Mouse (Mus musculus): ENCODE data around the gene Sorbs2. TPM values are rescaled to one million over a fixed set of nuclear protein-coding genes. Genes with fewer than 3 reads are reported as not detected.

The Sorbs2 gene
- polyA plus RNA-seq, 1 experiment from 2014 or later: 72.8 TPM

- no peaks in the 10 kb centered on the region for H3K36me3 ChIP-seq (ENCODE audit: control insufficient read depth, insufficient read depth, low read length)
- DNase-seq (ENCODE audit: low spot score): no peak
- peaks cover 4% of the 10 kb centered on the region; the same call in 1 of the 2 replicates for H3K4me1 ChIP-seq (ENCODE audit: control insufficient read depth, insufficient read depth, low read length)
- H3K27me3 ChIP-seq (replicated peaks; ENCODE audit: control insufficient read depth, insufficient read depth, low read length): no peaks in the 10 kb centered on the region
- no peaks in the 10 kb centered on the region for H3K9me3 ChIP-seq (replicated peaks; ENCODE audit: control insufficient read depth, low read length)
- 67% methylated on average over 4 of the region's 4 CpGs for WGBS
- no peak overlapping the region for H3K4me3 ChIP-seq (ENCODE audit: low read depth, low read length)
- H3K9ac ChIP-seq (ENCODE audit: low read length): no peak overlapping the region
- H3K4me2 ChIP-seq (ENCODE audit: low read length): no peak overlapping the region
- H3K27ac ChIP-seq (ENCODE audit: low read depth, low read length): no peak overlapping the region
- no peak for ATAC-seq
Measured at GRCm38 (mm10) chr8:45602019-45602418, 94.4 kb downstream of the Sorbs2 start.

- Histone ChIP-seq H3K36me3 (ENCODE audit: control insufficient read depth, insufficient read depth, low read length) (no peaks in the 10 kb centered on the region), H3K27me3 (replicated peaks; ENCODE audit: control insufficient read depth, insufficient read depth, low read length) (no peaks in the 10 kb centered on the region), H3K27ac (ENCODE audit: low read depth, low read length) (no peak overlapping the region), H3K4me1 (ENCODE audit: control insufficient read depth, insufficient read depth, low read length) (peaks cover 9% of the 10 kb centered on the region; the same call in 1 of the 2 replicates), H3K9me3 (replicated peaks; ENCODE audit: control insufficient read depth, low read length) (no peaks in the 10 kb centered on the region), H3K4me3 (ENCODE audit: low read depth, low read length) (no peak overlapping the region), H3K4me2 (ENCODE audit: low read length) (no peak overlapping the region), H3K9ac (ENCODE audit: low read length) (no peak overlapping the region)
- no peak for DNase-seq (ENCODE audit: low spot score)
- WGBS: 81% methylated on average over 1 of the region's 1 CpGs
- no peak for ATAC-seq
Measured at GRCm38 (mm10) chr8:45605419-45605818, 97.8 kb downstream of the Sorbs2 start.

- H3K36me3 ChIP-seq (ENCODE audit: control insufficient read depth, insufficient read depth, low read length): no peaks in the 10 kb centered on the region
- WGBS: 89% methylated on average over 6 of the region's 6 CpGs
- no peak overlapping the region for H3K4me3 ChIP-seq (ENCODE audit: low read depth, low read length)
- peaks cover 7% of the 10 kb centered on the region; the same call in 1 of the 2 replicates for H3K4me1 ChIP-seq (ENCODE audit: control insufficient read depth, insufficient read depth, low read length)
- no peak overlapping the region for H3K27ac ChIP-seq (ENCODE audit: low read depth, low read length)
- no peaks in the 10 kb centered on the region for H3K27me3 ChIP-seq (replicated peaks; ENCODE audit: control insufficient read depth, insufficient read depth, low read length)
- DNase-seq (ENCODE audit: low spot score) (no peak), ATAC-seq (no peak)
- H3K9me3 ChIP-seq (replicated peaks; ENCODE audit: control insufficient read depth, low read length): no peaks in the 10 kb centered on the region
- H3K4me2 ChIP-seq (ENCODE audit: low read length): no peak overlapping the region
- H3K9ac ChIP-seq (ENCODE audit: low read length): no peak overlapping the region
Measured at GRCm38 (mm10) chr8:45607012-45607411, 99.4 kb downstream of the Sorbs2 start.

- 65% methylated on average over 6 of the region's 6 CpGs for WGBS
- no peak for DNase-seq (ENCODE audit: low spot score)
- H3K27me3 ChIP-seq (replicated peaks; ENCODE audit: control insufficient read depth, insufficient read depth, low read length): no peaks in the 10 kb centered on the region
Measured at GRCm38 (mm10) chr8:45608413-45608812, 100.8 kb downstream of the Sorbs2 start.

GRCm38 (mm10) chr8:45610426-45611215 is 103.0 kb downstream of the Sorbs2 start:
- H3K9me3 ChIP-seq (replicated peaks; ENCODE audit: control insufficient read depth, low read length): no peaks in the 10 kb centered on the region
- 0 out of 2 replicates have a peak, but pooled peaks cover 5% of the 10 kb centered on the region for H3K4me1 ChIP-seq (ENCODE audit: control insufficient read depth, insufficient read depth, low read length)
- H3K27me3 ChIP-seq (replicated peaks; ENCODE audit: control insufficient read depth, insufficient read depth, low read length): no peaks in the 10 kb centered on the region
- ATAC-seq (no peak), DNase-seq (ENCODE audit: low spot score) (no peak)
- no peak overlapping the region for H3K4me2 ChIP-seq (ENCODE audit: low read length)
- H3K4me3 ChIP-seq (ENCODE audit: low read depth, low read length): no peak overlapping the region
- H3K27ac ChIP-seq (ENCODE audit: low read depth, low read length): no peak overlapping the region
- no peaks in the 10 kb centered on the region for H3K36me3 ChIP-seq (ENCODE audit: control insufficient read depth, insufficient read depth, low read length)
- H3K9ac ChIP-seq (ENCODE audit: low read length): no peak overlapping the region
- 41% methylated on average over 7 of the region's 7 CpGs for WGBS

More at GRCm38 (mm10) chr8:45608413-45608812, 100.8 kb downstream of the Sorbs2 start:
- Histone ChIP-seq H3K4me2 (ENCODE audit: low read length) (no peak overlapping the region), H3K27ac (ENCODE audit: low read depth, low read length) (no peak overlapping the region), H3K9me3 (replicated peaks; ENCODE audit: control insufficient read depth, low read length) (no peaks in the 10 kb centered on the region), H3K4me3 (ENCODE audit: low read depth, low read length) (no peak overlapping the region), H3K4me1 (ENCODE audit: control insufficient read depth, insufficient read depth, low read length) (0 out of 2 replicates have a peak, but pooled peaks cover 5% of the 10 kb centered on the region), H3K36me3 (ENCODE audit: control insufficient read depth, insufficient read depth, low read length) (no peaks in the 10 kb centered on the region), H3K9ac (ENCODE audit: low read length) (no peak overlapping the region)
- no peak for ATAC-seq

GRCm38 (mm10) chr8:45611320-45611719 is 103.7 kb downstream of the Sorbs2 start:
- Histone ChIP-seq H3K36me3 (ENCODE audit: control insufficient read depth, insufficient read depth, low read length) (no peaks in the 10 kb centered on the region), H3K9ac (ENCODE audit: low read length) (no peak overlapping the region), H3K4me2 (ENCODE audit: low read length) (no peak overlapping the region), H3K9me3 (replicated peaks; ENCODE audit: control insufficient read depth, low read length) (no peaks in the 10 kb centered on the region), H3K27ac (ENCODE audit: low read depth, low read length) (no peak overlapping the region), H3K4me1 (ENCODE audit: control insufficient read depth, insufficient read depth, low read length) (0 out of 2 replicates have a peak, but pooled peaks cover 5% of the 10 kb centered on the region), H3K27me3 (replicated peaks; ENCODE audit: control insufficient read depth, insufficient read depth, low read length) (no peaks in the 10 kb centered on the region), H3K4me3 (ENCODE audit: low read depth, low read length) (no peak overlapping the region)
- DNase-seq (ENCODE audit: low spot score): no peak
- WGBS: 84% methylated on average over 1 of the region's 1 CpGs
- ATAC-seq: no peak

- no peaks in the 10 kb centered on the region for H3K36me3 ChIP-seq (ENCODE audit: control insufficient read depth, insufficient read depth, low read length)
- no peaks in the 10 kb centered on the region for H3K9me3 ChIP-seq (replicated peaks; ENCODE audit: control insufficient read depth, low read length)
- no peak overlapping the region for H3K4me2 ChIP-seq (ENCODE audit: low read length)
- H3K4me3 ChIP-seq (ENCODE audit: low read depth, low read length): no peak overlapping the region
- no peak overlapping the region for H3K9ac ChIP-seq (ENCODE audit: low read length)
- 52% methylated on average over 5 of the region's 5 CpGs for WGBS
- H3K27me3 ChIP-seq (replicated peaks; ENCODE audit: control insufficient read depth, insufficient read depth, low read length): no peaks in the 10 kb centered on the region
- 0 out of 2 replicates have a peak, but pooled peaks cover 2% of the 10 kb centered on the region for H3K4me1 ChIP-seq (ENCODE audit: control insufficient read depth, insufficient read depth, low read length)
- DNase-seq (ENCODE audit: low spot score): no peak
- no peak overlapping the region for H3K27ac ChIP-seq (ENCODE audit: low read depth, low read length)
- no peak for ATAC-seq
Measured at GRCm38 (mm10) chr8:45614610-45615009, 107.0 kb downstream of the Sorbs2 start.

- H3K9me3 ChIP-seq (replicated peaks; ENCODE audit: control insufficient read depth, low read length): no peaks in the 10 kb centered on the region
- H3K36me3 ChIP-seq (ENCODE audit: control insufficient read depth, insufficient read depth, low read length): no peaks in the 10 kb centered on the region
- no peak overlapping the region for H3K4me3 ChIP-seq (ENCODE audit: low read depth, low read length)
- no peak for DNase-seq (ENCODE audit: low spot score)
- 0 out of 2 replicates have a peak, but pooled peaks cover 2% of the 10 kb centered on the region for H3K4me1 ChIP-seq (ENCODE audit: control insufficient read depth, insufficient read depth, low read length)
- H3K4me2 ChIP-seq (ENCODE audit: low read length): no peak overlapping the region
- H3K27ac ChIP-seq (ENCODE audit: low read depth, low read length): no peak overlapping the region
- 16% methylated on average over 9 of the region's 9 CpGs for WGBS
- H3K27me3 ChIP-seq (replicated peaks; ENCODE audit: control insufficient read depth, insufficient read depth, low read length): no peaks in the 10 kb centered on the region
- no peak overlapping the region for H3K9ac ChIP-seq (ENCODE audit: low read length)
- no peak for ATAC-seq
Measured at GRCm38 (mm10) chr8:45615050-45615449, 107.5 kb downstream of the Sorbs2 start.

- Histone ChIP-seq H3K4me1 (ENCODE audit: control insufficient read depth, insufficient read depth, low read length) (no peaks in the 10 kb centered on the region), H3K27ac (ENCODE audit: low read depth, low read length) (no peak overlapping the region), H3K9me3 (replicated peaks; ENCODE audit: control insufficient read depth, low read length) (no peaks in the 10 kb centered on the region), H3K4me3 (ENCODE audit: low read depth, low read length) (no peak overlapping the region), H3K9ac (ENCODE audit: low read length) (no peak overlapping the region), H3K4me2 (ENCODE audit: low read length) (no peak overlapping the region), H3K36me3 (ENCODE audit: control insufficient read depth, insufficient read depth, low read length) (no peaks in the 10 kb centered on the region), H3K27me3 (replicated peaks; ENCODE audit: control insufficient read depth, insufficient read depth, low read length) (no peaks in the 10 kb centered on the region)
- peak; percentile 43 for DNase-seq (ENCODE audit: low spot score)
- peak; percentile 44 for ATAC-seq
- 57% methylated on average over 7 of the region's 7 CpGs for WGBS
Measured at GRCm38 (mm10) chr8:45615551-45615950, 108.0 kb downstream of the Sorbs2 start.
